Mouse (Mus musculus): ENCODE measurements around the gene Slc16a7. TPM values are rescaled to one million over a fixed set of nuclear protein-coding genes. Genes with fewer than 3 reads are reported as not detected.

Gene Slc16a7
- 10 to 100 TPM in 23 of 26 experiments, 1 to 10 TPM in 2, under 1 TPM in 1; 0.92 to 84.8 (median 50.0) TPM for total RNA-seq (2018; cell fraction: chromatin; rRNA removed)
- total RNA-seq (2018; cell fraction: cytosol; rRNA removed), result 10 to 100 TPM; 43.0 to 90.7 (median 60.7) TPM
- 100 to 1,000 TPM in 2 of 26 experiments, 10 to 100 TPM in 24; 19.7 to 109 (median 65.0) TPM for total RNA-seq (2018; cell fraction: nucleus; rRNA removed)
- 31.6 to 50.3 TPM (median 42.6 TPM) in 3 replicates for polyA plus RNA-seq (2018)

GRCm38 (mm10) chr10:125388876-125389786, at the start of gene Slc16a7:
Gene Slc16a7, minus strand, starts transcription at chr10:125389465.
- peak within 1 kb of the TSS; percentile 96 for H3K27ac ChIP-seq
- WGBS (ENCODE audit: missing documents), result 1% methylated on average over 62 of the region's 67 CpGs
- peak within 1 kb of the TSS; percentile 50 for H3K4me3 ChIP-seq (ENCODE audit: inconsistent target)
- H3K36me3 ChIP-seq (ENCODE audit: inconsistent target), result no peaks in the 10 kb centered on the region
- no peaks in the 10 kb centered on the region for H3K79me2 ChIP-seq (ENCODE audit: inconsistent target)

GRCm38 (mm10) chr10:125418795-125419194, 29.5 kb upstream of the Slc16a7 start:
- Histone ChIP-seq H3K36me3 (ENCODE audit: inconsistent target) (no peaks in the 10 kb centered on the region), H3K27ac (no peak overlapping the region), H3K79me2 (ENCODE audit: inconsistent target) (no peaks in the 10 kb centered on the region), H3K4me3 (ENCODE audit: inconsistent target) (no peak overlapping the region)
- WGBS (ENCODE audit: missing documents), result 68% methylated on average over 6 of the region's 6 CpGs

DNA sequence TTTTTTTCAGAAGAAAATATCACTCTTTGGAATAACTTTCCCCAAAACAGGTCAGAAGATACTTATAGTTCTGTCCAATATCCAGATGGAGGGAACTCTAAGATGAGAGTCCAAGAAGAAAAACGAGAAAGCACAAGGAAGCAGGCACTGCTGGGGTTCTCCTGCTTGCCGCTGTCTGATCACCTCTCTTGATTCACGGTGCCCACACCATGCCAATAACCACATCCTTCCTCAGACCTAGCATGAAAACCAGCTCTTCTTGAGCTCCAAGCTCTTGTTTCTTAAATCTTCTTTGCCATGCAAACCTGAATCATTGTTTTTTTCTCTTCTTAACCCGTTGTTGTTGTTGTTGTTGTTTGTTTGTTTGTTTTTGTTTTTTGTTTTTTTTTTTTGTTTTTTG, 10.5 kb upstream of the Slc16a7 start:
- no peak overlapping the region for H3K27ac ChIP-seq
- WGBS (ENCODE audit: missing documents), result 11% methylated on average over 4 of the region's 4 CpGs
- H3K79me2 ChIP-seq (ENCODE audit: inconsistent target), result no peaks in the 10 kb centered on the region
- H3K36me3 ChIP-seq (ENCODE audit: inconsistent target), result no peaks in the 10 kb centered on the region
- H3K4me3 ChIP-seq (ENCODE audit: inconsistent target), result no peak overlapping the region

GRCm38 (mm10) chr10:125390011-125390410, 746 bp upstream of the Slc16a7 start:
- Histone ChIP-seq H3K4me3 (ENCODE audit: inconsistent target) (peak overlapping the region; percentile 50), H3K79me2 (ENCODE audit: inconsistent target) (no peaks in the 10 kb centered on the region), H3K36me3 (ENCODE audit: inconsistent target) (no peaks in the 10 kb centered on the region), H3K27ac (peak overlapping the region; percentile 96)
- WGBS (ENCODE audit: missing documents), result 8% methylated on average over 6 of the region's 6 CpGs

GRCm38 (mm10) chr10:125388481-125388875, 787 bp downstream of the Slc16a7 start:
- Histone ChIP-seq H3K4me3 (ENCODE audit: inconsistent target) (peak overlapping the region; percentile 50), H3K79me2 (ENCODE audit: inconsistent target) (no peaks in the 10 kb centered on the region), H3K36me3 (ENCODE audit: inconsistent target) (no peaks in the 10 kb centered on the region), H3K27ac (peak overlapping the region; percentile 96)
- 16% methylated on average over 7 of the region's 7 CpGs for WGBS (ENCODE audit: missing documents)

DNA sequence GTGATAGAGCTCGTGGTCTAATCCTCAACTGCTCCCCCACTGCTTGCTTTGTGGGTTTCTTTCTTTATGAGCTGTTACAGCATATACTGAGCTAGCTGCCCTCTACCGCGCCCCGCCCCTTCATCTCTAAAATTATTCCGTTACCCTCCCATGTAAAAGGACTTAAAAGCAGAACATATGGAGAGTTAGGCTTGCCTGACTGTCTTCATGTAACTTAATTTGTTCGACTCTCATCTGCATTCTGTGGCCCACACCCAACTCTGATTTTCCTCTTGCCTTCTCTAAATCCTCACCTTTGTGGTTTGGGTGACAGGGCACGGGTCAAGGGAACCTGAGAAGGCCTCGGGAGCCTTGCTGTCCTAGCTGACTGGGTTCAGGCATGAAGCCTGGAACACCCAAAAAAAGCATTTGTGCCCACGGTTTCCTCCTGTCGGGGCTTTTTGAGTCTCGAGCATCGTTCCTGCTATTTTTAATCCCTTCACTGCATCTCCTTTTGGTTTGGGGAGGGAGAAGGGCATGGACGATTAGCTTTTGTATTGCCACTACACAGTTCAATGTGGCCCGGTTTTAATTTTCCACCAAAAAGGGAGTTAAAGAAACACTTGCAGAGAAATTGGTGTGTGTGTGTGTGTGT, 1.4 kb downstream of the Slc16a7 start:
- Histone ChIP-seq H3K4me3 (ENCODE audit: inconsistent target) (peak overlapping the region; percentile 50; the same call in 1 of the 2 replicates), H3K36me3 (ENCODE audit: inconsistent target) (no peaks in the 10 kb centered on the region), H3K27ac (peak overlapping the region; percentile 96), H3K79me2 (ENCODE audit: inconsistent target) (no peaks in the 10 kb centered on the region)
- WGBS (ENCODE audit: missing documents), result 10% methylated on average over 14 of the region's 14 CpGs

DNA sequence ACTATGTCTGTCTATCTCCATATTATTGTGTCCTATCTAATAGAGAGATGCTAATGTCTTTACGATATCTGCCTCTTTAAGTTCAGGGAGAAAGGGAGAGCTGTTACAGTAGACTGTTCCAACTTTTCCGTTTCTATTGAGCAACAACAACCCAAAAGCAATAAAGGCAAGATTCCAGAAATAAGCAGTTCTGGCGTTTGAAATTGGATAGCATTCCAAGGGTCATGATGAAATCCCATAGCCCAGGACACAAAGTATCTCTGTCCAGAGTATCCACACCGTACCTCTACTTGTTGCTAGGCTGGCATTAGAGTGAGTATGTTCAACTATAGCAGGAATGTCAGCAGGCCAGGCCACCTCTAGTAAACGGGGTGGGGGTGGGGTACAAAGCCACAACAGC, 13.7 kb downstream of the Slc16a7 start:
- Histone ChIP-seq H3K4me3 (ENCODE audit: inconsistent target) (no peak overlapping the region), H3K36me3 (ENCODE audit: inconsistent target) (peaks cover 21% of the 10 kb centered on the region; the same call in 1 of the 2 replicates), H3K79me2 (ENCODE audit: inconsistent target) (peaks cover 20% of the 10 kb centered on the region; the same call in 1 of the 2 replicates), H3K27ac (no peak overlapping the region)
- WGBS (ENCODE audit: missing documents), result 90% methylated on average over 5 of the region's 5 CpGs

DNA sequence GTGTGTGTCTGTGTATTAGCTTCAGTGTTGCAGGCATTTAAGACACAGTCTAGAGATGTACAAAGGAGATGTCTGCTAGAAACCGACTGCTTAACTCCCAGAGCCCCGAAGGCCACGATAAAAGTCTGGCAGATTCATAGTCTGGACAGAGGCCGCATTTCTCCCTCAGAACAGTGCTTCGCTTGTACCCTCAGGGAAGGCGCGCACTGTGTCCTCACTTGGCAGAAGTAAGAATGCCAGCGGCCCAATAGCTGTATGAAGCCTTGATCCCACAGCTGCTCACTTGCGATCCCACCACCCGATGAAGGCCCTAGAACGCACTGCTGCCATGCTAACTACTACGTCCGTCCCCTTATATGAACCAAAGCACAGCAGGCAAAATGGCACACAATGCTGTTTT, 16.6 kb downstream of the Slc16a7 start:
- H3K36me3 ChIP-seq (ENCODE audit: inconsistent target), result peaks cover 21% of the 10 kb centered on the region; the same call in 1 of the 2 replicates
- WGBS (ENCODE audit: missing documents), result 93% methylated on average over 11 of the region's 13 CpGs
- peaks cover 20% of the 10 kb centered on the region; the same call in 1 of the 2 replicates for H3K79me2 ChIP-seq (ENCODE audit: inconsistent target)
- H3K27ac ChIP-seq, result no peak overlapping the region
- H3K4me3 ChIP-seq (ENCODE audit: inconsistent target), result no peak overlapping the region

DNA sequence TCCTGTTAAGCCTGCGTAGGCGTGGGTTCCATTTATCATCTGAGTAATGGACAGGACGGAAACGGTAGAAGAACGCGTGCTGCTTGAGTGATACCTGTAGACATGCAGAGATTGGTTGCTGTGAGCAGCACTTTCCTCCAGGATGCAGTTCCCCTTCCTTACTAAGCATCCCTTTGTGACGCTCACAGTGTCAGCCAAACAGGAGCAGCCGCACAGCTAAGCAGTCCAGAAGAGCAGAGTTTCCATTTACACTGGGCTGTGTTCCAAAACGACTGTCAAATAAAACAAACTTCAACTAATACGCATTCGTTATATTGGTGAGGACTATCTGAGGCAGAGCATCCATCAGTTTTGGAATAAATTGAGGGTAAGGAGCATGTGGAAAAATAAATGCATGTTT, 17.8 kb downstream of the Slc16a7 start:
- Histone ChIP-seq H3K79me2 (ENCODE audit: inconsistent target) (peaks cover 20% of the 10 kb centered on the region; the same call in 1 of the 2 replicates), H3K36me3 (ENCODE audit: inconsistent target) (peaks cover 21% of the 10 kb centered on the region; the same call in 1 of the 2 replicates), H3K27ac (peak overlapping the region; percentile 94; the same call in 1 of the 2 replicates), H3K4me3 (ENCODE audit: inconsistent target) (no peak overlapping the region)
- 94% methylated on average over 11 of the region's 11 CpGs for WGBS (ENCODE audit: missing documents)

DNA sequence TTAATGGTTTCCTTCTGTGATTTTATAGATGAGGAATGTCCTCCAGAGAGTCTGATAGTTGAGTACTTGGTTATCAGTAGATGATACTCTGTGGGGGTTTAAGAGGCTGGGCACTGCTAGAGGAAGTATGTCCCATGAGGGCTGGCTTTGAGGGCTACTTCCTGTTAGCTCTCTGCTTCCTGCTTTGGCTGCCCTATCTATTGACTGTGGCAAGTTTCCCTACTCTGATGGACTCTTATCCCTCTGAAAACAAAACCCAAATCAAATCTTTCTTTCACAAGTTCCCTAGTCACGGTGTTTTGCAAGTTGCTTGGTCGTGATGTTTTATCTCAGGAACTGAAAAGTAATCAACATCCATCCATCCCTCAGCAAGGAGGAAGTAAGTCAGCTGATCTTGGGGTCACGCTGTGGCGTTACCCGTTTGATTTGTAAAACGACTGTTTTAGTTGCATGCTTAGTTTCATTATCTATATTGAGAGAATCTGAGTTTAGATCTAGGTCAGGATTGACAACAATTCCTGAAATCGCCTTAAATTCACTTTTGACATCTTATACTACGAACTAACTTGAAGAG, 19.1 kb downstream of the Slc16a7 start:
- Histone ChIP-seq H3K4me3 (ENCODE audit: inconsistent target) (peak overlapping the region; percentile 32), H3K27ac (peak overlapping the region; percentile 94), H3K36me3 (ENCODE audit: inconsistent target) (peaks cover 24% of the 10 kb centered on the region; the same call in 1 of the 2 replicates), H3K79me2 (ENCODE audit: inconsistent target) (peaks cover 20% of the 10 kb centered on the region; the same call in 1 of the 2 replicates)
- 11% methylated on average over 8 of the region's 8 CpGs for WGBS (ENCODE audit: missing documents)

- WGBS (ENCODE audit: missing documents), result 90% methylated on average over 7 of the region's 7 CpGs
- no peak overlapping the region for H3K4me3 ChIP-seq (ENCODE audit: inconsistent target)
- no peak overlapping the region for H3K27ac ChIP-seq
- no peaks in the 10 kb centered on the region for H3K79me2 ChIP-seq (ENCODE audit: inconsistent target)
- no peaks in the 10 kb centered on the region for H3K36me3 ChIP-seq (ENCODE audit: inconsistent target)
These were observed 30.8 kb downstream of the Slc16a7 start for GRCm38 (mm10) chr10:125358479-125358878.

- Histone ChIP-seq H3K27ac (no peak overlapping the region), H3K4me3 (ENCODE audit: inconsistent target) (no peak overlapping the region), H3K79me2 (ENCODE audit: inconsistent target) (no peaks in the 10 kb centered on the region), H3K36me3 (ENCODE audit: inconsistent target) (no peaks in the 10 kb centered on the region)
- 95% methylated on average over 7 of the region's 7 CpGs for WGBS (ENCODE audit: missing documents)
These were observed 36.5 kb downstream of the Slc16a7 start for GRCm38 (mm10) chr10:125352805-125353204.

- 91% methylated on average over 3 of the region's 3 CpGs for WGBS (ENCODE audit: missing documents)
These were observed 41.1 kb downstream of the Slc16a7 start for GRCm38 (mm10) chr10:125348171-125348570.

GRCm38 (mm10) chr10:125347149-125347548, 42.1 kb downstream of the Slc16a7 start:
- 95% methylated on average over 6 of the region's 6 CpGs for WGBS (ENCODE audit: missing documents)
- Histone ChIP-seq H3K27ac (no peak overlapping the region), H3K79me2 (ENCODE audit: inconsistent target) (no peaks in the 10 kb centered on the region), H3K36me3 (ENCODE audit: inconsistent target) (no peaks in the 10 kb centered on the region), H3K4me3 (ENCODE audit: inconsistent target) (no peak overlapping the region)

More at GRCm38 (mm10) chr10:125348171-125348570, 41.1 kb downstream of the Slc16a7 start:
- Histone ChIP-seq H3K27ac (no peak overlapping the region), H3K79me2 (ENCODE audit: inconsistent target) (no peaks in the 10 kb centered on the region), H3K36me3 (ENCODE audit: inconsistent target) (no peaks in the 10 kb centered on the region), H3K4me3 (ENCODE audit: inconsistent target) (no peak overlapping the region)

Measured in macrophage (primary cell).